Mouse (Mus musculus) stomach, embryonic 16.5 days (tissue): ENCODE results near the gene Chn2. TPM values are rescaled to one million over a fixed set of nuclear protein-coding genes. Genes with fewer than 3 reads are reported as not detected.
"Not testable (repeated sequence)": the region's sequence is repeated elsewhere in the genome, so short reads cannot be mapped to it uniquely, and the experiment has no call there.

ENCODE experiments used
- ATAC-seq: fragments of 200-750 bp; cut with Nextera tagmentation; 2 replicates; pipeline ENCODE4 v1.8.0; 2017; ENCODE audit warnings: moderate number of reproducible peaks, moderate TSS enrichment; ENCODE audit not compliant: insufficient read depth, low FRiP score
- H3K27ac ChIP-seq: fragments of 300-500 bp; sonication (generic); 2 replicates; pipeline ENCODE4 v1.5.1; 2014; ENCODE audit warnings: low read length
- H3K27me3 ChIP-seq: fragments of 300-500 bp; sonication (generic); 2 replicates; pipeline ENCODE4 v1.6.1; 2014; ENCODE audit warnings: low read length, control low read depth, mixed read lengths; ENCODE audit not compliant: control insufficient read depth, insufficient read depth
- H3K36me3 ChIP-seq: fragments of 300-500 bp; sonication (generic); 2 replicates; pipeline ENCODE4 v1.6.1; 2014; ENCODE audit warnings: low read length; ENCODE audit not compliant: control insufficient read depth, insufficient read depth
- H3K4me1 ChIP-seq: fragments of 300-500 bp; sonication (generic); 2 replicates; pipeline ENCODE4 v1.6.1; 2014; ENCODE audit warnings: low read length, control low read depth, mixed read lengths; ENCODE audit not compliant: control insufficient read depth, insufficient read depth
- H3K4me2 ChIP-seq: fragments of 300-500 bp; sonication (generic); 2 replicates; pipeline ENCODE4 v1.6.1; 2014; ENCODE audit warnings: low read depth, low read length, mixed read lengths
- H3K4me3 ChIP-seq: fragments of 300-500 bp; sonication (generic); replicated peaks from 2 replicates; pipeline ENCODE4 v1.5.1; 2014; ENCODE audit warnings: mild to moderate bottlenecking, low read length
- H3K9ac ChIP-seq: fragments of 300-500 bp; sonication (generic); 2 replicates; pipeline ENCODE4 v1.6.1; 2014; ENCODE audit warnings: low read length
- H3K9me3 ChIP-seq: fragments of 300-500 bp; sonication (generic); replicated peaks from 2 replicates; pipeline ENCODE4 v1.6.1; 2016; ENCODE audit warnings: low read length, control low read depth; ENCODE audit not compliant: control insufficient read depth
- whole genome bisulfite sequencing: fragments of 180-500 bp; shearing (Covaris S2); extraction: QIAGEN DNeasy Blood & Tissue Kit; methylation state at CpG from one replicate; pipeline ENCODE4 v1.1.7; 2014; 5-methylcytosine and 5-hydroxymethylcytosine counted together
- polyA plus RNA-seq: library from polyadenylated mRNA; unstranded; fragments of >200 nt; fragmentation: Nextera tagmentation; extraction: Ambion mirVana; gene quantifications from 2 replicates; pipeline ENCODE4 v1.2.1, GENCODE M21; 2015

Gene Chn2
- polyA plus RNA-seq, 1 experiment from 2014 or later = 16.2 TPM

DNA sequence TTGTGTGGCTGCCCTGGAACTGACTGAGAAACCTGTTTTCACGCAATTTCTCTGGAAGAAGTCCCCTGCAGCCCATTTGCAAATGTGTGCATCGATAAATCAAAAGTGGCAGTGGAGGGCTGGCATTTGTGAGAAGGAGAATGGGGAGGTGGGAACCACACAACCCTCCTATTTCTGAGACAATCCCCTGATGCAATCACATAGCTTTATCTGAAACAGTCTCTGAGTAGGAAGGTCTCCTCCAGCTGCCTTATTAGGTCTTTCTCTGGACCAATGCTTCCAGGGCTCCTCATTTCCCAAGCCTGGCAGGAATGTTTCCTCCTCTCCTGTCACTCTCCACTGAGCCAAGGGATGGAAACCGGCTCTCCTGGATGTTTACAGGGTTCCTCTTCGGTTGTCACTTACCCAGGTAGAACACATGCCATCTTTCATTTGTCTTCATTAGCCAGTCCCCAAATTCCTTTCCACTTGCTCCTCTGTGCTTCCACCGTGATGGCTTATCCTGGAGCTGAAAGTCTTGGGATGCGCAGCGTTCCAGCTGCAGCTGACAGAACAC lies 127.7 kb downstream of the Chn2 start:
- H3K9ac ChIP-seq = no peak overlapping the region
- H3K27ac ChIP-seq = peak overlapping the region; percentile 16; the same call in 1 of the 2 replicates
- WGBS = 49% methylated on average over 7 of the region's 7 CpGs
- no peak overlapping the region for H3K4me2 ChIP-seq
- no peaks in the 10 kb centered on the region for H3K27me3 ChIP-seq
- ATAC-seq = no peak
- no peaks in the 10 kb centered on the region for H3K9me3 ChIP-seq
- peaks cover 13% of the 10 kb centered on the region for H3K4me1 ChIP-seq
- no peak overlapping the region for H3K4me3 ChIP-seq
- H3K36me3 ChIP-seq = no peaks in the 10 kb centered on the region

DNA sequence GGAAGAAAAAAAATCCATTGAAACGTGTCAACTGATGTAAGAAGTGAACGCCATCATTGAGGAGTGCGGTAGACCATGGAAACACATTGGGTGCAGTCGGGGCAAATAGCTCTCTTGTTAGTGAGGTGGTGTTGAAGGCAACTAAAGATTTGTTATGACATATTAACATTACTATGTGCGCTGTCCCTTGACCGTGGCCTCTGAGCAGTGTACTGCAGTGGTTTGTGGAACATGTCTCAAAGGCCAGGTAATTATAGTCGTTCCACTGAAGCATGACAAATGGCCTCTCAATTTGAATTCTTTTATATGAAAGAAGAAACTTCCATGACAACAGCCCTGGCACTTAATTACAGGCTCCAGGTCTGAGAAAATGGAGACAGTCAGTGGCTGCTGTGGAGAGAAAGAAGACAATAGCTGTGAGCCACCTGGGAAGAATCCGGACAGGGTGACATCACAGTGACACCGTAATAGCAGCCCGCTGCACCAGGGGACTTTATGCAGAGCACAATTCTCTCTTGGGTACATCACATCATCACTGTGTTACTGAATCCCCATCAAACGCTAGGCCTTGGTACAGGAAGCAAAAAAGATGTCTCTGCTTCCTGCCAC lies 131.0 kb downstream of the Chn2 start:
- no peak overlapping the region for H3K4me3 ChIP-seq
- no peak overlapping the region for H3K9ac ChIP-seq
- WGBS = 86% methylated on average over 11 of the region's 11 CpGs
- no peak overlapping the region for H3K4me2 ChIP-seq
- H3K36me3 ChIP-seq = no peaks in the 10 kb centered on the region
- H3K27me3 ChIP-seq = no peaks in the 10 kb centered on the region
- H3K4me1 ChIP-seq = no peaks in the 10 kb centered on the region
- H3K9me3 ChIP-seq = no peaks in the 10 kb centered on the region
- no peak overlapping the region for H3K27ac ChIP-seq
- no peak for ATAC-seq

DNA sequence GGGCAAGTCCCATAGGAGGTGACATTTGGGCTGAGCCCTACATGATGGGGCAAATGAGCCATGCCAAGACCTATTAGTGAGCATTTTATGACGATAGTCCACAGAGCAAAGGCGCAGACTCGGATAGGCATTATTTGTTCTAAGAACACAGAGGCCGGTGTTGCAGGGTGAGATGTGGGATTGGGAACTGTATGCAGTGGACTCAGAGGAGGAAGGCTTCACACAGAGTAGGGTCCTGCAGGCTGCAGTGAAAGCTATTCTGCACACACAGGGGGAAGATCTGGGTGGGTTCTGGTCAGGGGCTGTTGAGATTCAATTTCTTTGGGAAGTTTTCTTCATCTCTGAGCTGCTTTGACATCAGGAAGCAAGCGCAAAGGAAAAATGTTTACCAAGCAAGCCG lies 132.0 kb downstream of the Chn2 start:
- no peak overlapping the region for H3K4me3 ChIP-seq
- H3K4me1 ChIP-seq = no peaks in the 10 kb centered on the region
- H3K9ac ChIP-seq = no peak overlapping the region
- WGBS = 64% methylated on average over 6 of the region's 6 CpGs
- no peaks in the 10 kb centered on the region for H3K27me3 ChIP-seq
- no peaks in the 10 kb centered on the region for H3K36me3 ChIP-seq
- no peak overlapping the region for H3K27ac ChIP-seq
- ATAC-seq = no peak
- no peaks in the 10 kb centered on the region for H3K9me3 ChIP-seq
- no peak overlapping the region for H3K4me2 ChIP-seq

DNA sequence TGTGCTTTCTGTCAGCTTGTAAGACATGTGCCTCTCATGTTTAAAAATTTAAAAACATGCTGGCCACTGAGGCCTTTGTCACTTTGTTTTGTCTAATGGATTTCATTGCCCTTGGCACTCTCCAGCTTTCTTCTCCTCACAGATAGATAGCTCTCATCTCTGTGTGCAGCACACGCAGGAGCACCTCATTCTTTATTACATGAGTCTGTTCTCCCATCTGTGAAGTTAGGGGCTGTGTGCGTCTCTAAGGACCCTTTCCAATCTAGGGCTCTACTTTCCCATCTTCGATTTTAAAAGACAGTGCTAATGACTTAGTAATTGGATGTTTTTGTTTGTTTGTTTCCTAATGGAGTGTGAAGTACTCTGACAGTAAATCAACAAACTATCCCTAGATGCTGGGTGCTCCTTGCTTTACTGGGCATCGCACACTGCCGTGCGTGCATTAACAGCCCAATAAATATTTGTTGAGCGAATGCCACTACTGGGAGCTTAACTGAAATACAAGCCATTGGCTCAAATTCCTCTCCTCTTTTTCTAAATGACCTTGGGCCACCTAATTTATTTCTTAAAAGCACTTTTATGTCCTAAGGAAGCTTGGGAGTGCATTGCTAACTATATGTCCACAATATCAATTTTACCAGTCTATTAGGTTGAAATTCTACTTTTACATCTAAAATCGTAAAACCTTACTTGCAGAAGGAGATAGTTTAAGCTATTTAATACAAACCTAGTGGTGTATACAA lies 136.3 kb downstream of the Chn2 start:
- no peak overlapping the region for H3K27ac ChIP-seq
- no peak overlapping the region for H3K4me3 ChIP-seq
- no peak overlapping the region for H3K4me2 ChIP-seq
- H3K36me3 ChIP-seq = no peaks in the 10 kb centered on the region
- H3K4me1 ChIP-seq = no peaks in the 10 kb centered on the region
- H3K9me3 ChIP-seq = no peaks in the 10 kb centered on the region
- no peak overlapping the region for H3K9ac ChIP-seq
- 70% methylated on average over 8 of the region's 8 CpGs for WGBS
- no peaks in the 10 kb centered on the region for H3K27me3 ChIP-seq
- ATAC-seq = no peak

DNA sequence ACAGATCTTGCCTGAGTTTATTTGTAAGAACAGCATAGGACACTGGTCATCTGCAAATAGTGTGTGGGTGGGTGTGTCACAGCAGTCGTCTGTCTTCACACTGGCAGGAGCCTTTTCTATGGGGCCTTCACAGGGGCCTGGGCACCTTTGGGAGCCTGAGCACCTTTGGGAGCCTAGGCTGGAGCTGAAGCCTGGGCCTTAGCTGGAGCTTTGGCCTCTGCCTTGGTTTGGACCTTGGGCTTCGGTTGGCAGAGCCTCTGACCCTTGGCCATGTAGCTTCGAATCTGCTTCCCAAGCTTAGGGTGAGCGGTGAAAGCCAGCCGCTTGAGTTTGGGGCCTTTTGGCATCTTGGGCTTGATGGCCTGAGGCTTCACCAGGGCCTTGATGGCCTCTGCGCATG lies 137.7 kb downstream of the Chn2 start:
- 90% methylated on average over 6 of the region's 6 CpGs for WGBS

DNA sequence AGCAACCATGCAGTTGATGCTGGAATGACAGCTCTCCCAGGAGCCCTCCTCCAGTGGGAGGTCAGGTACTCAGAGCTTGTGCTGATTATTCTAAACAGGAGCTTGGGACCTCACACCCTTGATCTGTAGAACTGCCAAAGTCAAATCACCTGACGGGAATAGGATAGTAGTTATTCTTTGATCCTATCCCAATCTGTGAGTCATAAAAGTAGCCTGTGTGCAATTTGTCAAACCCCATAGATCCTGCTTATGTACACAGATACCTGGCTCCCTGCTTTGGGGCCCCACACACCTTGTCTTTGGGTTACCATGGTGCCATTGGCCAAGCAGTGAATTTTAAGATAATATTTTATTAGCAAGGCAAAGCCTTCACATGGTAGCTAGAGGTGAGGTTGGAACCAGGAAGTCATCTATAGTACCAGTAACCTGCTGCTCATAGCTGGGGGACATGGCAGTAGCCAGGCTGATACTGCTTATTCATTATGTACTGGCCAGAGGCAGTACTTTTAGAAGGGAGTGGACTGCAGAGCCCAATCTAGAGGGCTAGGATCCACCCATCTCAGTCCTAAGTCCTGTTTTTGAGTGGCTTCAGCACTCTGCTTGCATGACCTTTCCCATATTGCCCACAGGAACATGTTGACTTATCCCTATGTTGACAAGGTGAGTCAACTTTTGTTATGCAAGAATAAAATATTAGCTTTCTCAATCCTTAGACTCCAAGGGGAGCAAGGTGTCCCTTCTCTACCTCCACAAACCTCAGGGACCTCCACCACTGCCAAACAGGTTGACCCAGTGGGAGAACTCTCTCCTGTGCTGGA lies 139.9 kb downstream of the Chn2 start:
- H3K4me1 ChIP-seq = no peaks in the 10 kb centered on the region
- no peak overlapping the region for H3K4me3 ChIP-seq
- peak; percentile 88 for ATAC-seq
- peak overlapping the region; percentile 64 for H3K27ac ChIP-seq
- no peaks in the 10 kb centered on the region for H3K27me3 ChIP-seq
- no peak overlapping the region for H3K4me2 ChIP-seq
- H3K9ac ChIP-seq = no peak overlapping the region
- no peaks in the 10 kb centered on the region for H3K9me3 ChIP-seq
- 50% methylated on average over 1 of the region's 1 CpGs for WGBS
- H3K36me3 ChIP-seq = no peaks in the 10 kb centered on the region

More for the DNA sequence above, 137.7 kb downstream of the Chn2 start:
- H3K36me3 ChIP-seq, H3K4me2 ChIP-seq, H3K4me3 ChIP-seq, H3K27me3 ChIP-seq, H3K4me1 ChIP-seq, ATAC-seq, H3K9me3 ChIP-seq, H3K27ac ChIP-seq, H3K9ac ChIP-seq: not testable (repeated sequence)

DNA sequence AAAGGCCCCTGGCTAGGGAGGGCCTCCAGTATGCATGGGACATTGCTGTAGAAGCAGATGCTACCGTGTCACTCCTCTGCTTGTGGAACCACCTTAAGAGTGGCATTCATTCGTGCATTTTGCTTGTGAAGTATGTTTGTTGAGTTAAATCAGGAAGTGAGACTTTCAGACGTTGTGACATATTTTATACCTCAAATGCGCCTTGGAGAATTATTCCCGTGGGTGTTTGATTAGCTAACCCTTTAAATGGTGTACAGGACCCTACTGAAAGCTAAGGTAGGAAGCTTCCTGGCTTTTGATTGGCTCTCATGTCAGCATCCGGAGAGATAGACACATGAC lies 140.5 kb downstream of the Chn2 start:
- no peaks in the 10 kb centered on the region for H3K9me3 ChIP-seq
- no peaks in the 10 kb centered on the region for H3K27me3 ChIP-seq
- no peak for ATAC-seq
- no peak overlapping the region for H3K4me3 ChIP-seq
- no peaks in the 10 kb centered on the region for H3K4me1 ChIP-seq
- H3K27ac ChIP-seq = peak overlapping the region; percentile 64; the same call in 1 of the 2 replicates
- no peak overlapping the region for H3K9ac ChIP-seq
- no peak overlapping the region for H3K4me2 ChIP-seq
- 67% methylated on average over 6 of the region's 6 CpGs for WGBS
- no peaks in the 10 kb centered on the region for H3K36me3 ChIP-seq

DNA sequence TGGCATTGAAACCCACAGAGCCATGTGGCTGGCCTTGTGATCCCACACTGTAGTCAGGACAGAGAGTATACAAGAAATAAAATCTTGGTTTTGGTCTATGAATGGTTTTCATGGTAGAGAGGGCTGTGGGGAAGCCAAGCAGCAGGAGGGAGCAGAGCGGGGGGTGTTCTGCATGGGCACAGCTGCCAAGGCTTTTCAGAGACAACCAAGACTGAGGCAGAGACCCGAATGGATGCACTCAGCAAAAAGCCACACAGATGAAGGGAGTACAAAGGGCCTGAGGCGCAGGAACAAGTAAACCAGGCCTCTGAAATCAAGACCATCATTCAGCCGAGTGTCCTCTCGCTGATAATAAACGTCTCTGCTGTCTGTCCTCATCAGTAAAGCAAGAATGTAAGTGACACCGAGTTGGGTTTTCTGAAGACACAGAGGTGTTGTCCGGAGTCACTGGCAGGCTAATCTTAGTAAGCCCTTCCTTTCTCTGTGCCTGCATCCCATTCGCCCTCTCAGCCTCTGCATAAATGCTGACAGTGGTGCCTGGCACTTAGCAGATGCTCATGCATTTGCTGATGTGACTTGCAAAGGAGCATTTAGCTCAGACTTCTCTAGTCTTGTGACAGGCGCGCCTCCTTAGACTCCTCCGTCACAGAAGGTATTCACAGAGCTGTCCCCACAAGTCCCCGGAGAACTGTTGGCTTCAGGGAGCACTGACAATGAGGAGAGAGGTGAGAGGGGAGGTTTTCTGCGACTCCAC lies 144.6 kb downstream of the Chn2 start:
- no peaks in the 10 kb centered on the region for H3K9me3 ChIP-seq
- WGBS = 66% methylated on average over 14 of the region's 14 CpGs
- H3K4me2 ChIP-seq = no peak overlapping the region
- H3K27me3 ChIP-seq = no peaks in the 10 kb centered on the region
- ATAC-seq = no peak
- no peaks in the 10 kb centered on the region for H3K36me3 ChIP-seq
- no peaks in the 10 kb centered on the region for H3K4me1 ChIP-seq
- H3K9ac ChIP-seq = no peak overlapping the region
- H3K4me3 ChIP-seq = no peak overlapping the region
- H3K27ac ChIP-seq = no peak overlapping the region
